Mouse (Mus musculus): ENCODE results near the gene Otub2. TPM values are rescaled to one million over a fixed set of nuclear protein-coding genes. Genes with fewer than 3 reads are reported as not detected.

The Otub2 gene
- 1.3 and 1.9 TPM in 2 replicates for polyA plus RNA-seq (2012; ENCODE audit: low replicate concordance)

GRCm38 (mm10) chr12:103388505-103389347, at the start of gene Otub2:
Gene Otub2, plus strand, starts transcription at chr12:103388682.

GRCm38 (mm10) chr12:103355746-103356414, 32.6 kb upstream of the Otub2 start, which contains the start of gene Asb2:
Gene Asb2, minus strand, starts transcription at chr12:103356001.

GRCm38 (mm10) chr12:103407720-103408119, 19.2 kb downstream of the Otub2 start, which contains the start of gene 9330161L09Rik:
Gene 9330161L09Rik, minus strand, starts transcription at chr12:103407820.

GRCm38 (mm10) chr12:103425729-103426470, 37.4 kb downstream of the Otub2 start, which contains the start of gene Ddx24:
Gene Ddx24, minus strand, starts transcription at chr12:103425830.

GRCm38 (mm10) chr12:103433986-103434731, 45.7 kb downstream of the Otub2 start, which contains the start of gene Ifi27:
Gene Ifi27, plus strand, starts transcription at chr12:103434211.

GRCm38 (mm10) chr12:103443524-103443923, 55.0 kb downstream of the Otub2 start, which contains the start of gene Ifi27l2a:
Gene Ifi27l2a, minus strand, starts transcription at chr12:103443680.

Other genes starting within 250 kb of the Otub2 start
- gene Prima1, start 146.5 kb upstream of the Otub2 start, polyA plus RNA-seq (2012; ENCODE audit: low replicate concordance) = not detected in 2 replicates
- not detected in 2 replicates for gene Fam181a, start 77.7 kb upstream of the Otub2 start, polyA plus RNA-seq (2012; ENCODE audit: low replicate concordance)
- gene Asb2, start 32.7 kb upstream of the Otub2 start, polyA plus RNA-seq (2012; ENCODE audit: low replicate concordance) = 132 and 134 TPM in 2 replicates
- gene 9330161L09Rik, start 19.1 kb downstream of the Otub2 start, polyA plus RNA-seq (2012; ENCODE audit: low replicate concordance) = 0.12 TPM in 1 of 2 replicates, not detected in the other
- gene Ddx24, start 37.1 kb downstream of the Otub2 start, polyA plus RNA-seq (2012; ENCODE audit: low replicate concordance) = 15.8 and 31.3 TPM in 2 replicates
- gene Ifi27, start 45.5 kb downstream of the Otub2 start, polyA plus RNA-seq (2012; ENCODE audit: low replicate concordance) = 11.4 and 14.9 TPM in 2 replicates
- 42.1 and 222 TPM in 2 replicates for gene Ifi27l2a, start 55.0 kb downstream of the Otub2 start, polyA plus RNA-seq (2012; ENCODE audit: low replicate concordance)
- gene Ifi27l2b, start 68.5 kb downstream of the Otub2 start, polyA plus RNA-seq (2012; ENCODE audit: low replicate concordance) = not detected in 2 replicates
- gene Ppp4r4, start 143.6 kb downstream of the Otub2 start, polyA plus RNA-seq (2012; ENCODE audit: low replicate concordance) = 0.02 and 0.04 TPM in 2 replicates
- gene Serpina10, start 242.8 kb downstream of the Otub2 start, polyA plus RNA-seq (2012; ENCODE audit: low replicate concordance) = not detected in 2 replicates

Data from hematopoietic multipotent progenitor cell, adult 10-12 weeks (in vitro differentiated cells).